Mouse (Mus musculus) neutrophil, adult 5-6 weeks (primary cell): ENCODE measurements around the gene Tex35. TPM values are rescaled to one million over a fixed set of nuclear protein-coding genes. Genes with fewer than 3 reads are reported as not detected.

ENCODE experiments used
- ATAC-seq: fragments of 151-379, 151-347 bp; 2 replicates; pipeline ENCODE4 v1.8.0; 2017; ENCODE audit warnings: mild to moderate bottlenecking, moderate TSS enrichment; ENCODE audit not compliant: insufficient number of reproducible peaks, poor library complexity, low FRiP score, severe bottlenecking; ENCODE audit errors: extremely low read depth
- total RNA-seq: library from RNA; stranded (forward); fragments of 200-1000 nt; gene quantifications from 2 replicates; pipeline ENCODE4 v1.2.3, GENCODE M21; 2017

Tex35 gene
- total RNA-seq, 1 experiment from 2014 or later = not detected

- no peak for ATAC-seq
Measured at GRCm38 (mm10) chr1:157061800-157062444, 46.6 kb downstream of the Tex35 start.

- ATAC-seq = no peak
Measured at GRCm38 (mm10) chr1:157061170-157061569, 47.3 kb downstream of the Tex35 start.

GRCm38 (mm10) chr1:157060441-157061135, 47.9 kb downstream of the Tex35 start:
- ATAC-seq = no peak

GRCm38 (mm10) chr1:157055901-157056300, 52.6 kb downstream of the Tex35 start:
- ATAC-seq = no peak

GRCm38 (mm10) chr1:157055288-157055831, 53.1 kb downstream of the Tex35 start:
- ATAC-seq = no peak

- no peak for ATAC-seq
Measured at GRCm38 (mm10) chr1:157054659-157055058, 53.8 kb downstream of the Tex35 start.

- no peak for ATAC-seq
Measured at GRCm38 (mm10) chr1:157049886-157050285, 58.6 kb downstream of the Tex35 start.

Other genes starting within 250 kb of the Tex35 start
- 571 and 654 TPM in 2 replicates for gene Ralgps2, start 169.1 kb downstream of the Tex35 start, total RNA-seq